Mouse (Mus musculus) embryonic facial prominence, embryonic 15.5 days (tissue): Measurements from ENCODE around the gene 1700001C02Rik. TPM values are rescaled to one million over a fixed set of nuclear protein-coding genes. Genes with fewer than 3 reads are reported as not detected.

Experiments used
- ATAC-seq: fragments of 200-750 bp; cut with Nextera tagmentation; 2 replicates; pipeline ENCODE4 v1.8.0; 2017; ENCODE audit warnings: low read depth, moderate TSS enrichment; ENCODE audit not compliant: insufficient number of reproducible peaks, low FRiP score, low TSS enrichment
- H3K27ac ChIP-seq: fragments of 300-500 bp; sonication (generic); replicated peaks from 2 replicates; pipeline ENCODE4 v1.5.1; 2015; ENCODE audit warnings: mild to moderate bottlenecking, inconsistent platforms
- H3K27me3 ChIP-seq: fragments of 300-500 bp; sonication (generic); 2 replicates; pipeline ENCODE4 v1.6.1; 2015; ENCODE audit warnings: inconsistent platforms
- H3K36me3 ChIP-seq: fragments of 300-500 bp; sonication (generic); 2 replicates; pipeline ENCODE4 v1.6.1; 2015; ENCODE audit warnings: mild to moderate bottlenecking, inconsistent platforms
- H3K4me1 ChIP-seq: fragments of 300-500 bp; sonication (generic); 2 replicates; pipeline ENCODE4 v1.6.1; 2015; ENCODE audit warnings: inconsistent platforms
- H3K4me2 ChIP-seq: fragments of 300-500 bp; sonication (generic); replicated peaks from 2 replicates; pipeline ENCODE4 v1.6.1; 2015; ENCODE audit warnings: mild to moderate bottlenecking, inconsistent platforms
- H3K4me3 ChIP-seq: fragments of 300-500 bp; sonication (generic); replicated peaks from 2 replicates; pipeline ENCODE4 v1.5.1; 2015; ENCODE audit warnings: mild to moderate bottlenecking, inconsistent platforms
- H3K9ac ChIP-seq: fragments of 300-500 bp; sonication (generic); 2 replicates; pipeline ENCODE4 v1.6.1; 2015; ENCODE audit warnings: inconsistent platforms
- H3K9me3 ChIP-seq: fragments of 300-500 bp; sonication (generic); replicated peaks from 2 replicates; pipeline ENCODE4 v1.6.1; 2016; ENCODE audit warnings: inconsistent platforms
- WGBS: fragments of 180-500 bp; shearing (Covaris S2); methylation state at CpG from one replicate; pipeline ENCODE4 v1.1.7; 2015; 5-methylcytosine and 5-hydroxymethylcytosine counted together
- polyA plus RNA-seq: library from polyadenylated mRNA; unstranded; fragments of >200 nt; fragmentation: Nextera tagmentation; extraction: Ambion mirVana; gene quantifications from 2 replicates; pipeline ENCODE4 v1.2.1, GENCODE M21; 2015

The 1700001C02Rik gene
- polyA plus RNA-seq, 1 experiment from 2014 or later = 19.1 TPM

DNA sequence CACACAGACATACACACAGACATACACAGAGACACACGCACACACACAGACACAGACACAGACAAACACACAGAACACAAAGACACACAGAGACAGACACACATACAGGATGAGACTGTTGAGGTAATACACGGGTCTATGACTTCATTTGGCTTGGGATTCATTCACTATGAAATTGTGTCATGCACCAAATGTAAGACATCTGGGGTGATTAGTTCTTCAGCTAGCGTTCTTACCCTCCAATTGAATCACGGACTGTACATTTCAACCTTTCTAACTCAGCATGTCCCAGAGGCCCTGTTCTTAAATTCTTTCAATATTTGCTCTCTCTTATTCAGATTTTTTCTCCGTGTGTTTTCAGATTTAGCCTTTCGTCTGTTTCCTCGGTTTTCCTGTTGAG lies 28.8 kb downstream of the 1700001C02Rik start:
- no peaks in the 10 kb centered on the region for H3K27me3 ChIP-seq
- H3K9ac ChIP-seq = no peak overlapping the region
- H3K9me3 ChIP-seq = no peaks in the 10 kb centered on the region
- peaks cover 15% of the 10 kb centered on the region for H3K4me1 ChIP-seq
- 35% methylated on average over 7 of the region's 7 CpGs for WGBS
- H3K36me3 ChIP-seq = no peaks in the 10 kb centered on the region
- no peak overlapping the region for H3K4me2 ChIP-seq
- H3K4me3 ChIP-seq = no peak overlapping the region
- no peak overlapping the region for H3K27ac ChIP-seq
- peak; percentile 64; the same call in 1 of the 2 replicates for ATAC-seq

DNA sequence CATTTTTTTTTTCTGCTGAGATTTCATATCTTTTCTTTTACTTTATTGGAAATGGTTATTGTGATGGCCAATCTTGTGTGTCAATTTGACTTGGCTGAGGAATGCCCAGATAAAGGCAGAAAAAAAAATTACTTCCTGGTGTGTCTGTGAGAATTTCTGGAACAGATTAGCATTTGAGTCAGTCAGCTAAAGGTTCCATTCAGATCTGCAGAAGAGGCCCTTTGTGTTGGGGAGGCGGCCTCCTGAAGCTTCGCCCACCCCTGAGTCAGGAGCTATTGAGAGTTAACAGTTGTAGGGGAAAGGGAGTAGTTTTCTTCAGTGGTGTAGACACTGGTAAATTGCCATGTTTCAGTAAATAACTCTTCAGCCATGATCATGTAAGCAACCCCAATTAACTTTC lies 29.4 kb downstream of the 1700001C02Rik start:
- no peak for ATAC-seq
- H3K9me3 ChIP-seq = no peaks in the 10 kb centered on the region
- H3K27ac ChIP-seq = peak overlapping the region; percentile 63; the same call in 1 of the 2 replicates
- no peak overlapping the region for H3K4me2 ChIP-seq
- 65% methylated on average over 2 of the region's 2 CpGs for WGBS
- no peaks in the 10 kb centered on the region for H3K36me3 ChIP-seq
- H3K4me3 ChIP-seq = no peak overlapping the region
- no peaks in the 10 kb centered on the region for H3K27me3 ChIP-seq
- H3K9ac ChIP-seq = no peak overlapping the region
- H3K4me1 ChIP-seq = peaks cover 15% of the 10 kb centered on the region

DNA sequence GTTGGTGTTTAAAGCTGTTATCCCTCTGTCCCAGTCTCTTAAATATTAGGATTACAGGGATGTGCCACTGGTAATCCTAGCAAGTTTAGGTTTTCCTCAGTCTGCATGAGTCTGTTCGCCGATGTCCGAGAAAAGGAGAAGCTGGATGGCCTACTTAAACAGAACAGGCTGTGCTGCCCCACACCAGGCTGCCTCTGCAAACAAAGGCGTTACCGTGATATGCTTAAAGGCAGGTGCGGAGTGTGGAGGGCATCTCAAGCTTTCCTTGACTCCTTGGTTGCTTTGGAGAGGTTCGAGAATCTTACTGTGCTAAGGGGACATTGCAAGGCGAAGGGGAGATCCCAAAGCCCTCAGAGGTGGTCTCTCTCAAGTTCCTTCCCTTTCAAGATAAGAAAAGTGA lies 31.0 kb downstream of the 1700001C02Rik start:
- H3K4me1 ChIP-seq = peaks cover 15% of the 10 kb centered on the region
- WGBS = 61% methylated on average over 8 of the region's 8 CpGs
- no peaks in the 10 kb centered on the region for H3K9me3 ChIP-seq
- H3K4me2 ChIP-seq = no peak overlapping the region
- H3K4me3 ChIP-seq = no peak overlapping the region
- no peak overlapping the region for H3K9ac ChIP-seq
- no peaks in the 10 kb centered on the region for H3K27me3 ChIP-seq
- H3K27ac ChIP-seq = no peak overlapping the region
- no peaks in the 10 kb centered on the region for H3K36me3 ChIP-seq
- no peak for ATAC-seq

DNA sequence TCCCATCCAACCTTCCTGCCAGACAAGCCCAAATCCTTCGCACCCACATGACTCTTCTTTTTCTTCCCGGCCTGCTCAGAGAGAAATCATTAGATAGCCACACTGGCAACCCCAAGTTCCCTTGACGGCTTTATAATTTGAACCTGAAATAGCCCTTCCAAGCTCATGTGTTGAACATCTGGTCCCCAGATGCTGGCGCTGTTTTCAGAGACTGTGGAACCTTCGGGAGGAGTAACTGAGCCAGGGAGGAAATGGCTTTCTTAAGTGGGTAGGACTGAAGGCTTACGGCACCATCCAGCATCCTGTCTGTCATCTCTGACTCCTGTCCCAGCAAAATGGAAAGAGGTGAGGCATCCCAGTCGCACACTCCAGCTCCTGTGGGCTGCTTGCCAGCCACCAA lies 31.5 kb downstream of the 1700001C02Rik start:
- H3K36me3 ChIP-seq = no peaks in the 10 kb centered on the region
- H3K4me3 ChIP-seq = no peak overlapping the region
- H3K9me3 ChIP-seq = no peaks in the 10 kb centered on the region
- peaks cover 15% of the 10 kb centered on the region for H3K4me1 ChIP-seq
- peak overlapping the region; percentile 31; the same call in 1 of the 2 replicates for H3K27ac ChIP-seq
- no peak overlapping the region for H3K4me2 ChIP-seq
- WGBS = 31% methylated on average over 7 of the region's 7 CpGs
- no peaks in the 10 kb centered on the region for H3K27me3 ChIP-seq
- no peak overlapping the region for H3K9ac ChIP-seq
- ATAC-seq = no peak

DNA sequence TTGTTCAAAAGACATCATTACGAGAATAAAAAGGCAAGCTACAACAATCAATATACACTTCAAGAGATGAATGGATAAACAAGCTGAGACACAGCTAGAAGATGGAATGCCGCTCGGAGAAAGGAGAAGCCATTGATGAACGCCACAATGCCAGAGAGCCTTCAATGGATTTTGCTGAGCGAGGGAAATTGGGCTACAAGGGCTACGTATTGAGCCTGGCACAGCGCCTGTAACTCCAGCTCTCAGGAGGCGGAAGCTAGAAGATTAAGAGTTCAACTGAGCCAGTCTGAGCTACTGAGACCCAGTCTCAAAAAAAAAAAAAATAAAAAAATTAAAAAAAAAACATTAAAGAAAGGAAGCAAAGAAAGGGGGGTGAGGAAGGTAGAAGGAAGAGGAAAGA lies 47.3 kb downstream of the 1700001C02Rik start:
- Histone ChIP-seq H3K27ac (no peak overlapping the region), H3K9ac (no peak overlapping the region), H3K4me3 (no peak overlapping the region), H3K4me2 (no peak overlapping the region), H3K27me3 (no peaks in the 10 kb centered on the region), H3K36me3 (no peaks in the 10 kb centered on the region), H3K9me3 (no peaks in the 10 kb centered on the region), H3K4me1 (0 out of 2 replicates have a peak, but pooled peaks cover 5% of the 10 kb centered on the region)
- 71% methylated on average over 8 of the region's 8 CpGs for WGBS
- no peak for ATAC-seq

DNA sequence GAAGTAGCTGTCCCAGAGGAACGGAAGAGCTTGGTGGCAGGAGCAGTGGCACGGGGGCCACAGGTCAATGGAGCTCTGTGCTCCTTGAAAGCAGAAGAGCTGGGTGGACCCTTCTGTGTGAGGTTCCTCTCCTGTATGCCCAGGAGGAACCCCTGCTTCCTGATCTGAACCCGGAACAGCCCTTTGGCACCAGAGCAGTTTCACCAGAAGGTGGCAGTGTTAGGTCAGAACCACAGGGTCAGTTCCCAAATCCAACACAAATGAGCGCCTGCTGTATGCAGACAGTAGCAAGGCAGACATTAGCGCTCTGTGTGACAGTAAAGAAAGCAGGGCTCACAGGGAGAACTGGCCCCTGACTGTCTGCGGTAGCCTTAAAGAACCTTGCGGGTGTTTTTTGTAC lies 50.5 kb downstream of the 1700001C02Rik start:
- Histone ChIP-seq H3K4me3 (no peak overlapping the region), H3K27ac (no peak overlapping the region), H3K27me3 (no peaks in the 10 kb centered on the region), H3K4me1 (peaks cover 19% of the 10 kb centered on the region; the same call in 1 of the 2 replicates), H3K4me2 (no peak overlapping the region), H3K9ac (no peak overlapping the region), H3K36me3 (no peaks in the 10 kb centered on the region), H3K9me3 (no peaks in the 10 kb centered on the region)
- WGBS = 55% methylated on average over 7 of the region's 7 CpGs
- ATAC-seq = no peak

DNA sequence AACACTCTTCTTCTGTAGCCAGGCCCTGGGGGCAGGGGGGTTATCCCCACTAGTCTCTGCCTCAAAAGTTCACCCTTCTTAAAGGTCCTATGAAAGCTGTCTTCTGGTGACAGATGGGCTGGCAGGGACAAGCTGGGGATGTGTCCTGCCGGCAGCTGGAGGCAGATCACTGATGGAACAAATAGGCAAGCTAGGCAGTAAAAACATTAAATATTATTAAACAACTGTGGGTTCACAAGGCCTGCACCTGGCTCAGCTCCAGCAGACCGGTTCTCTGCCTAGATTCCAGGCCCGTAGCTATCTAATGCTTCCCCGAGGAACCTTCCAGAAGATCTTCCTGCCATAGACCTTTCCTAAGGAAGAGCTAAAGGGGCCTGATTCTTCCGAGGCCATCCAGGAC lies 52.3 kb downstream of the 1700001C02Rik start:
- Histone ChIP-seq H3K36me3 (no peaks in the 10 kb centered on the region), H3K4me1 (peaks cover 19% of the 10 kb centered on the region; the same call in 1 of the 2 replicates), H3K4me3 (no peak overlapping the region), H3K4me2 (no peak overlapping the region), H3K27ac (no peak overlapping the region), H3K9ac (no peak overlapping the region), H3K27me3 (no peaks in the 10 kb centered on the region), H3K9me3 (no peaks in the 10 kb centered on the region)
- 52% methylated on average over 5 of the region's 5 CpGs for WGBS
- no peak for ATAC-seq

DNA sequence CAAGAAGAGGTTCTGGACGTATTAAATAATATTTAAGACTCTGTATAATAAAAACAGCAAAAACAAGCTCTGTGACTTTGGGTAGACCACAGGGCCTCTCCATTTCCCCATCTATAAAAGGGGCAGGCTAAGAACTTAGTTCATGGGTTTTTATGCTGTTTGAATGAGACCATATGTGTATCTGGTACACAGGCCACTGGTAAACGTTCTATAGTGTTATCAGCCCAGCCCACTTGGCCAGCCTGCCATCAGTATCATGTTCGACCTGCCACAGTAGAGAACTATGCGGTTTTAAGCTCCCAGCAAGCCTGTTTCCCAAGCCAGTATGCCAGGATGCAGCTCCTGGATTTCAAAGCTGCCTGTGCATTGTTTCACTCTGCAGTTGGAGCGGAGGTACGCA lies 52.7 kb downstream of the 1700001C02Rik start:
- no peak for ATAC-seq
- H3K9ac ChIP-seq = no peak overlapping the region
- H3K27ac ChIP-seq = no peak overlapping the region
- H3K27me3 ChIP-seq = no peaks in the 10 kb centered on the region
- H3K4me1 ChIP-seq = peaks cover 19% of the 10 kb centered on the region; the same call in 1 of the 2 replicates
- H3K36me3 ChIP-seq = no peaks in the 10 kb centered on the region
- H3K4me2 ChIP-seq = no peak overlapping the region
- no peaks in the 10 kb centered on the region for H3K9me3 ChIP-seq
- 58% methylated on average over 6 of the region's 6 CpGs for WGBS
- no peak overlapping the region for H3K4me3 ChIP-seq

DNA sequence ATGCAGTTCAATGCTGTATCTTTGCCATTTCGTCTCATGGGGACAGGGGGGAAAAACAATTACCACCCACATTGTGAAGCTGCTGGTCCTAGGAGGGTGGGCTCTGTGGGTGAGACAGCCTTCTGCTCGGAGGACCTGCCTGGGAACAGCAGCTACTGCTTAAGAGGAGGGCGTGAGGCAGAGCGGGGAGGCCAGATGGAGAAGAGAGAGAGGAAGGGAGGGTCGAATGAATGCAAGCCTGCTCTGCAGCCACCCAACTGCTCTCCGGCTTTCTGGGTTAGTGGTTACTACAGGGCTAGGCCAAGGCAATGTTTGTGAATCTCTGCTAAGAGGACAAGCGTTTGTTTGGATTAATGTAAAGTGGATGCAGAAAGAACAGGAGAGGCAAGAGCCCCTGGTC lies 53.6 kb downstream of the 1700001C02Rik start:
- H3K4me3 ChIP-seq = no peak overlapping the region
- no peak overlapping the region for H3K9ac ChIP-seq
- H3K9me3 ChIP-seq = no peaks in the 10 kb centered on the region
- no peak overlapping the region for H3K27ac ChIP-seq
- no peaks in the 10 kb centered on the region for H3K27me3 ChIP-seq
- H3K36me3 ChIP-seq = no peaks in the 10 kb centered on the region
- no peak overlapping the region for H3K4me2 ChIP-seq
- H3K4me1 ChIP-seq = peaks cover 14% of the 10 kb centered on the region; the same call in 1 of the 2 replicates
- whole genome bisulfite sequencing = 32% methylated on average over 7 of the region's 7 CpGs
- no peak for ATAC-seq

DNA sequence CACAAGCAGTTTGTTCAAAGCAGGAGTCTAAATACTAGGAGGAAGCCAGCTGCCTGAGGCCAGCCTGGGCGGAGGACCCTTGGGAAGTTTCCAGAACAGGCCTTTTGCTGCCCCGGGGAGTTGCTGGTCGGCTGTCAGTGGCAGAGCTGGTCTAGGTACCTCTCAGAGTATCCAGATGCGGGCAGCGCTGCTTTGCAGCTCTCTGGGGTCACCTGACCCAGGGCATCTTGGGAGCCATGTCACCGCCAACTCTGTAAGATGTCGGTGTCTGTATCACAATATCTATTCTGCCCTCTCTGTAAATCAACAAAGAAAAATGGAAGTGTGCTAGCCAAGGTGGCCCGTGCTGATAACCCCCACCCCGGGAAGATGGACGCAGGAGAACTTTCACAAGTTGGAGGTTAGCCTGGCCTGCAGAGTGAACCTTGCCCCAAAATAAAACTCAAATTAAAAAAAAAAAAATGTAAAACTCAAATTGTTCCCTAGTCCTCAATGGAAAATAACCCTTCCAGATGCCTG lies 54.4 kb downstream of the 1700001C02Rik start:
- no peaks in the 10 kb centered on the region for H3K9me3 ChIP-seq
- H3K27me3 ChIP-seq = no peaks in the 10 kb centered on the region
- H3K36me3 ChIP-seq = no peaks in the 10 kb centered on the region
- ATAC-seq = no peak
- no peak overlapping the region for H3K27ac ChIP-seq
- 80% methylated on average over 10 of the region's 10 CpGs for WGBS
- H3K4me2 ChIP-seq = no peak overlapping the region
- H3K4me1 ChIP-seq = peaks cover 14% of the 10 kb centered on the region; the same call in 1 of the 2 replicates
- no peak overlapping the region for H3K9ac ChIP-seq
- no peak overlapping the region for H3K4me3 ChIP-seq

DNA sequence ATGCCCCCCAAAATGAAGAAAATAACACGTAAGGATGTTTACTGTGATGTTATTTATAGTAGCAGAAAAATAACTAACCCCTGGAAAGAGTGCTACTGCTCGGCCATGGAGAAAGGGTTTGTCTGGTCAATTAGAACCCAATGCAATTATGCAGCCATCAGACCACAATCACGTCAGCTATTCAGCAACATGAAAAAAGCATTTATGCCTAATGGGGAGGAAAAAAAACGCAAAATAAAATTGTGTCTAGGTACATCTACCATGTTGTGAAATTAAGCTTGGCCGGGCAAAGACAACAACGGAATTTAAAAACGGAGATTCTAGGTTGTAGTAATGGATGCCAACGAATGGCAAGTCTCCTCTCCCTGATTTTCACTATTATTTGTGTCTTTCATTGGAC lies 56.6 kb downstream of the 1700001C02Rik start:
- H3K4me3 ChIP-seq = no peak overlapping the region
- WGBS = 79% methylated on average over 8 of the region's 8 CpGs
- H3K27ac ChIP-seq = no peak overlapping the region
- ATAC-seq = no peak
- H3K9ac ChIP-seq = no peak overlapping the region
- H3K36me3 ChIP-seq = no peaks in the 10 kb centered on the region
- H3K4me2 ChIP-seq = no peak overlapping the region
- H3K27me3 ChIP-seq = no peaks in the 10 kb centered on the region
- H3K9me3 ChIP-seq = no peaks in the 10 kb centered on the region
- peaks cover 21% of the 10 kb centered on the region for H3K4me1 ChIP-seq

DNA sequence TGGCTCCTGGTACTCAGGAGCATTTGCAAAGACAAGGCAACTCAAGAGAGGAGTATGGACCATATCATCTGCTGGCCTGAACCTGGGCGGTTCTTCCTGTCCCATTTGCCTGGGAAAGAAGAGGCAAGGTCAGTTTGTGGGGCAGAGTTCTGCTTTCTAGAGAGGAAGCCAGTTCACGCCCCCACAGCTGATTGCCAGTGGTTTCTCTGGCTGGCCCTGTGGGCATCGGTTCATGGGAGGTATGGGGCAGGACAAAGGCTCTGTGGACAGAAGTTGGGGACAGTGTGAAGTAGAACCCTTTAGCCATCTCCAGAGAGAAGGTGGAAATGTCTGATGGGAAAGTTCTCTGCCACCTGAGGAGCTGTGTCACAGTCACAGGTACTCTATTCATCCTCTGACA lies 57.3 kb downstream of the 1700001C02Rik start:
- Histone ChIP-seq H3K9me3 (no peaks in the 10 kb centered on the region), H3K9ac (no peak overlapping the region), H3K27me3 (no peaks in the 10 kb centered on the region), H3K36me3 (no peaks in the 10 kb centered on the region), H3K4me2 (no peak overlapping the region), H3K4me3 (no peak overlapping the region), H3K4me1 (peaks cover 21% of the 10 kb centered on the region), H3K27ac (no peak overlapping the region)
- ATAC-seq = no peak
- WGBS = 69% methylated on average over 3 of the region's 3 CpGs
